Mouse (Mus musculus) cerebellum, adult 8-10 months (tissue): ENCODE data around the gene H2al1f.
"Not testable (repeated sequence)": the region's sequence is repeated elsewhere in the genome, so short reads cannot be mapped to it uniquely, and the experiment has no call there.

Source experiments
- DNase-seq: peaks from one replicate; pipeline ENCODE4 v3.0.0; 2022

H2al1f gene

DNA sequence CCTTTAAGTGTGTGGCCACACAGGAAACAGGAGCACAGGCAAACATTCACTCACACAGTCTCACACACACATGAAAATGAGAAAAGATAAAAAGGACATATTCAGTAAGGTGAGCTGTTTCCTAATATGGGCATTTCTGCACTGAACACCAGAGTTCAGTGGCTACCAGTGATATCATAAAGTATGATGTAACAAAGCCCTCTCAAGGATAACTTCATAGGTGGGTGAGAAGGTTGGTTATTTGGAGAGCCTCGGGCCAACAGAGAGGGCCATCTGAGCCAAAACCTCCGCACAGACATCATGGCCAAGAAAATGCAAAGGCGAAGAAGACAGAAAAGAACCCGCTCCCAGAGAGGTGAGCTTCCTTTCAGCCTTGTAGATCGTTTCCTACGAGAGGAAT, at the start of gene H2al1f:
H2al1f (plus strand) TSS at position 301 of the 400 bp plus-strand sequence.
- not testable (repeated sequence) for DNase-seq

GRCm38 (mm10) chrX:11267791-11268190, 47.2 kb upstream of the H2al1f start:
- DNase-seq: no peak

DNA sequence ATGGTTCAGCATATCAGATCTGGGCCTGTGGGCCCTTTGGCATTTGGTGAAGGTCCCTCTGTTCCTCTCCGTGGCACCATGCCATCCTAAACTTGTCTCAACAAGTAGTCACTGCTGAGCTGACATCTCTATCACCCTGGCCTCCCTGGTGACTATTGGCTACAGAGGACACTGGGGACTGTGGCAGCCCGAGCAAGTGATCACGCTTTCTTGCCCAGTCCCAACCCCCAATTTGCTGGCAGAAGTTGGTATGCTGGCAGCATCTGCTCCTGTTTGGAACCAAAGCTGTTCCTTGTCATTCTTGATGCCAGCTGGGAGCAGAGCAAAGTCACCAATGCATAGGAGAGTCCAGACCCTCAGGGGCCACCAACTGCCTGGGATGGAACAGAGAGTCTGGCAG, 45.9 kb upstream of the H2al1f start:
- DNase-seq: no peak

- no peak for DNase-seq
Measured at GRCm38 (mm10) chrX:11273190-11273589, 41.8 kb upstream of the H2al1f start.

DNA sequence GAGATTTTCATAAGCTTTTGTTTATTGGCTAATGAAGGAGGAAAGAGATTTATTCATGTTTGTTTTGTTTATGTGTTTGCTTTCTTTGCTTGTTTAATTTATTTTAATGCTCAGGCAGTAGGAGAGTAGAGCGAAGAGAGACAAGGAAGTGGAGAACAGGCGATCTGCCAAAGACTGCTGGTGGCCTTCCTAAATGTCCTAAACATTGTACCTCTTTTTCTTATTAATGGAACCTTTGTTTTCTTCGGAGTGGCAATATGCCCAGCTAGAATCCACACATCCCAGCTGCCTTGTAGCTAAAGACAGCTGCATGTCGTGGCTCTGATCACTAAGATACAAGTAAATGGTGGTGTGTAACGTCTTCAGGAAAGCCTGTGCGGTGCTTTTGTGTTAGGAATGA, 37.9 kb upstream of the H2al1f start:
- DNase-seq: no peak

GRCm38 (mm10) chrX:11280741-11281140, 34.2 kb upstream of the H2al1f start:
- DNase-seq: no peak

GRCm38 (mm10) chrX:11288306-11288882, 26.6 kb upstream of the H2al1f start:
- no peak for DNase-seq

GRCm38 (mm10) chrX:11289244-11289643, 25.7 kb upstream of the H2al1f start:
- DNase-seq: no peak

DNA sequence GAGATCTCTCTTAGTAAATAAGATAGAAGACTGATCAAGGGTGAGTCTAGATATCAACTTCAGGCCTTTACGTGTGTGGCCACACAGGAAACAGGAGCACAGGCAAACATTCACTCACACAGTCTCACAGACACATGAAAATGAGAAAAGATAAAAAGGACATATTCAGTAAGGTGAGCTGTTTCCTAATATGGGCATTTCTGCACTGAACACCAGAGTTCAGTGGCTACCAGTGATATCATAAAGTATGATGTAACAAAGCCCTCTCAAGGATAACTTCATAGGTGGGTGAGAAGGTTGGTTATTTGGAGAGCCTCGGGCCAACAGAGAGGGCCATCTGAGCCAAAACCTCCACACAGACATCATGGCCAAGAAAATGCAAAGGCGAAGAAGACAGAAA, 16.0 kb upstream of the H2al1f start, which contains the start of gene H2al1a:
H2al1a (plus strand) TSS at position 301 of the 400 bp plus-strand sequence.
- DNase-seq: not testable (repeated sequence)

- not testable (repeated sequence) for DNase-seq
Measured at GRCm38 (mm10) chrX:11302132-11302531, 12.8 kb upstream of the H2al1f start, which contains the start of gene H2al1b. Gene H2al1b, plus strand, starts transcription at chrX:11302432.

- not testable (repeated sequence) for DNase-seq
Measured at GRCm38 (mm10) chrX:11305355-11305754, 9.6 kb upstream of the H2al1f start, which contains the start of gene H2al1c. Gene H2al1c, plus strand, starts transcription at chrX:11305655.

- not testable (repeated sequence) for DNase-seq
Measured at GRCm38 (mm10) chrX:11308524-11308923, 6.4 kb upstream of the H2al1f start, which contains the start of gene H2al1d. Gene H2al1d, plus strand, starts transcription at chrX:11308824.

DNA sequence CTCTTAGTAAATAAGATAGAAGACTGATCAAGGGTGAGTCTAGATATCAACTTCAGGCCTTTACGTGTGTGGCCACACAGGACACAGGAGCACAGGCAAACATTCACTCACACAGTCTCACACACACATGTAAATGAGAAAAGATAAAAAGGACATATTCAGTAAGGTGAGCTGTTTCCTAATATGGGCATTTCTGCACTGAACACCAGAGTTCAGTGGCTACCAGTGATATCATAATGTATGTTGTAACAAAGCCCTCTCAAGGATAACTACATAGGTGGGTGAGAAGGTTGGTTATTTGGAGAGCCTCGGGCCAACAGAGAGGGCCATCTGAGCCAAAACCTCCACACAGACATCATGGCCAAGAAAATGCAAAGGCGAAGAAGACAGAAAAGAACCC, 3.3 kb upstream of the H2al1f start, which contains the start of gene H2al1e:
H2al1e (plus strand) TSS at position 301 of the 400 bp plus-strand sequence.
- DNase-seq: not testable (repeated sequence)

- not testable (repeated sequence) for DNase-seq
Measured at GRCm38 (mm10) chrX:11317956-11318355, 3.0 kb downstream of the H2al1f start, which contains the start of gene H2al1g. Gene H2al1g, plus strand, starts transcription at chrX:11318256.

- not testable (repeated sequence) for DNase-seq
Measured at GRCm38 (mm10) chrX:11321192-11321591, 6.2 kb downstream of the H2al1f start, which contains the start of gene H2al1h. Gene H2al1h, plus strand, starts transcription at chrX:11321492.

GRCm38 (mm10) chrX:11324359-11324758, 9.4 kb downstream of the H2al1f start, which contains the start of gene H2al1i:
Gene H2al1i, plus strand, starts transcription at chrX:11324659.
- not testable (repeated sequence) for DNase-seq

DNA sequence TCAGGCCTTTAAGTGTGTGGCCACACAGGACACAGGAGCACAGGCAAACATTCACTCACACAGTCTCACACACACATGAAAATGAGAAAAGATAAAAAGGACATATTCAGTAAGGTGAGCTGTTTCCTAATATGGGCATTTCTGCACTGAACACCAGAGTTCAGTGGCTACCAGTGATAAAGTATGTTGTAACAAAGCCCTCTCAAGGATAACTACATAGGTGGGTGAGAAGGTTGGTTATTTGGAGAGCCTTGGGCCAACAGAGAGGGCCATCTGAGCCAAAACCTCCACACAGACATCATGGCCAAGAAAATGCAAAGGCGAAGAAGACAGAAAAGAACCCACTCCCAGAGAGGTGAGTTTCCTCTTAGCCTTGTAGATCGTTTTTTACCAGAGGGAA, 12.6 kb downstream of the H2al1f start, which contains the start of gene H2al1j:
H2al1j (plus strand) TSS at position 301 of the 400 bp plus-strand sequence.
- DNase-seq: not testable (repeated sequence)

- DNase-seq: peak; percentile 14
Measured at GRCm38 (mm10) chrX:11345762-11346161, 30.8 kb downstream of the H2al1f start.

GRCm38 (mm10) chrX:11346756-11347155, 31.8 kb downstream of the H2al1f start:
- DNase-seq: peak; percentile 39

- DNase-seq: no peak
Measured at GRCm38 (mm10) chrX:11360823-11361222, 45.9 kb downstream of the H2al1f start.

- DNase-seq: no peak
Measured at GRCm38 (mm10) chrX:11361261-11361660, 46.3 kb downstream of the H2al1f start.

GRCm38 (mm10) chrX:11363890-11364289, 48.9 kb downstream of the H2al1f start:
- peak; percentile 39 for DNase-seq
